Mouse (Mus musculus): Measurements from ENCODE around the gene Sipa1. TPM values are rescaled to one million over a fixed set of nuclear protein-coding genes. Genes with fewer than 3 reads are reported as not detected.
A peak's percentile ranks its signal among the peaks of the same experiment; 100 is the strongest.

Sipa1 gene
- total RNA-seq, 2 experiments from 2014 or later, result 16.5 to 17.3 TPM

- DNase-seq (ENCODE audit: low spot score in 2 of 2), result no peak
These were observed 16.7 kb downstream of the Sipa1 start for GRCm38 (mm10) chr19:5646731-5647330.

GRCm38 (mm10) chr19:5645280-5645679 is 18.2 kb downstream of the Sipa1 start:
- DNase-seq (ENCODE audit: low spot score in 2 of 2), result no peak

GRCm38 (mm10) chr19:5641641-5642040 is 21.9 kb downstream of the Sipa1 start:
- DNase-seq (ENCODE audit: low spot score in 2 of 2), result no peak

- no peak for DNase-seq (ENCODE audit: low spot score in 2 of 2)
These were observed 22.5 kb downstream of the Sipa1 start for GRCm38 (mm10) chr19:5641021-5641420.

GRCm38 (mm10) chr19:5640339-5640738 is 23.2 kb downstream of the Sipa1 start:
- DNase-seq (ENCODE audit: low spot score in 2 of 2), result no peak

GRCm38 (mm10) chr19:5638416-5639005 is 25.0 kb downstream of the Sipa1 start:
- no peak for DNase-seq (ENCODE audit: low spot score in 2 of 2)

GRCm38 (mm10) chr19:5637069-5638047 is 26.1 kb downstream of the Sipa1 start, which contains the start of gene Rela:
Gene Rela, plus strand, starts transcription at chr19:5637483.
- peak; percentile 81 to 89 for DNase-seq (ENCODE audit: low spot score in 2 of 2)

- peak in 1 of 2 experiments; percentile 73 for DNase-seq (ENCODE audit: low spot score in 2 of 2)
These were observed 26.9 kb downstream of the Sipa1 start for GRCm38 (mm10) chr19:5636571-5637041.

- no peak for DNase-seq (ENCODE audit: low spot score in 2 of 2)
These were observed 27.4 kb downstream of the Sipa1 start for GRCm38 (mm10) chr19:5636036-5636570.

- DNase-seq (ENCODE audit: low spot score in 2 of 2), result no peak
These were observed 31.4 kb downstream of the Sipa1 start for GRCm38 (mm10) chr19:5632120-5632519.

GRCm38 (mm10) chr19:5629907-5630306 is 33.6 kb downstream of the Sipa1 start:
- DNase-seq (ENCODE audit: low spot score in 2 of 2), result no peak

GRCm38 (mm10) chr19:5625311-5625710 is 38.2 kb downstream of the Sipa1 start:
- no peak for DNase-seq (ENCODE audit: low spot score in 2 of 2)

- DNase-seq (ENCODE audit: low spot score in 2 of 2), result no peak
These were observed 41.6 kb downstream of the Sipa1 start for GRCm38 (mm10) chr19:5621884-5622283.

- no peak for DNase-seq (ENCODE audit: low spot score in 2 of 2)
These were observed 43.5 kb downstream of the Sipa1 start for GRCm38 (mm10) chr19:5620007-5620406.

- no peak for DNase-seq (ENCODE audit: low spot score in 2 of 2)
These were observed 48.6 kb downstream of the Sipa1 start for GRCm38 (mm10) chr19:5614953-5615352.

GRCm38 (mm10) chr19:5612762-5613411 is 50.6 kb downstream of the Sipa1 start:
- DNase-seq (ENCODE audit: low spot score in 2 of 2), result no peak

- no peak for DNase-seq (ENCODE audit: low spot score in 2 of 2)
These were observed 51.5 kb downstream of the Sipa1 start for GRCm38 (mm10) chr19:5611973-5612372.

GRCm38 (mm10) chr19:5609547-5610404 is 53.7 kb downstream of the Sipa1 start, which contains the start of gene Kat5:
Gene Kat5, minus strand, starts transcription at chr19:5610237.
- peak; percentile 90 to 95 for DNase-seq (ENCODE audit: low spot score in 2 of 2)

GRCm38 (mm10) chr19:5609171-5609546 is 54.3 kb downstream of the Sipa1 start:
- no peak for DNase-seq (ENCODE audit: low spot score in 2 of 2)

GRCm38 (mm10) chr19:5608707-5609106 is 54.8 kb downstream of the Sipa1 start:
- no peak for DNase-seq (ENCODE audit: low spot score in 2 of 2)
